Mouse (Mus musculus): ENCODE measurements at regions not wholly inside any gene's neighbourhood (a gene's known extent, or its start where the extent isn't known, plus 50 kb on each side); places are given as distances from the start of the nearest gene placed in this dataset.
A peak's percentile ranks its signal among the peaks of the same experiment; 100 is the strongest.

- no peak for DNase-seq (ENCODE audit: low read depth, low spot score)
Measured at GRCm38 (mm10) chr11:38886466-38886865, 1650.7 kb upstream of the Tenm2 start.

- no peak for DNase-seq (ENCODE audit: low read depth, low spot score)
Measured at GRCm38 (mm10) chr11:38861622-38862345, 1626.0 kb upstream of the Tenm2 start.

DNA sequence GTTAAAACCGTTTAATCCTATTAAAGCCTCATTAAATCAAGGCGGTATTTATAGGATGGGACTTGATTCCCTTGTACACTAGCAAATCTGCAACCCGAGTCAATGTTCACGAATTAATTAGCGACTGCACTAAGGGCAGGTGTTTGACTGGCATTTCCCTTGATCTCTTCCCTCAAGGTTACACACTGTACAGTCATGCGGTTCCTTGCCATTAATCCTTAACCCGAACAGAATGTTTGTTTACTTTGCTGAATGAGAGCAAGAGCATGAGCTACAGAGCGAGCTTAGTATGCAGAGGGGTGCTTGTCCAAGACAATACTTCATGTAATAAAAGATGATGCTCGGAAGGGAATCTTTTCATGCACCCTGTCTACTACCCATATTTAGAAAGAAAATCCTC is 1620.9 kb upstream of the Tenm2 start:
- DNase-seq (ENCODE audit: low read depth, low spot score): no peak

GRCm38 (mm10) chr11:38829148-38829547 is 1593.4 kb upstream of the Tenm2 start:
- no peak for DNase-seq (ENCODE audit: low read depth, low spot score)

- no peak for DNase-seq (ENCODE audit: low read depth, low spot score)
Measured at GRCm38 (mm10) chr11:38828375-38828774, 1592.6 kb upstream of the Tenm2 start.

- DNase-seq (ENCODE audit: low read depth, low spot score): no peak
Measured at GRCm38 (mm10) chr11:38825172-38825753, 1589.5 kb upstream of the Tenm2 start.

GRCm38 (mm10) chr11:38818141-38818540 is 1582.4 kb upstream of the Tenm2 start:
- DNase-seq (ENCODE audit: low read depth, low spot score): no peak

- no peak for DNase-seq (ENCODE audit: low read depth, low spot score)
Measured at GRCm38 (mm10) chr11:38783548-38783947, 1547.8 kb upstream of the Tenm2 start.

DNA sequence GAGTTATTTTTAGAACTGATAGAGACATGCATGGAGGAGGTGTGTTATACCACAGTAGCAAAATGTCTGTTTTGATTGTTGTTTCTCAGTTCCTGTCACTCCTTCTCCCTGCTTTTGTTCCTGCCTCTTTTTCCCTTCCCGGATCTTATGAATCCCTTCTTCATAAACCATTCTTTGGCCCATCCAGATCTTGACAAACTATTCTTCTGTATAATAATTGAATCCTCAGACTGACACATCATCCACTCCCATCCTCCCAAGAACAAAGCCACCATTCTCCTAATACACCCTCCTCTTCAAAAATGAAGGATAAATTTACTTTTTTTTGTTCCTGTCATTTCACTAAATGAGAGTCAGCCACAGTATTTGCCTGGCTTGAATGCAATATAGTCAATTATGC is 1543.8 kb upstream of the Tenm2 start:
- DNase-seq (ENCODE audit: low read depth, low spot score): no peak

- no peak for DNase-seq (ENCODE audit: low read depth, low spot score)
Measured at GRCm38 (mm10) chr11:38762241-38762640, 1526.5 kb upstream of the Tenm2 start.

- peak; percentile 43 for DNase-seq (ENCODE audit: low read depth, low spot score)
Measured at GRCm38 (mm10) chr11:38747549-38747948, 1511.8 kb upstream of the Tenm2 start.

DNA sequence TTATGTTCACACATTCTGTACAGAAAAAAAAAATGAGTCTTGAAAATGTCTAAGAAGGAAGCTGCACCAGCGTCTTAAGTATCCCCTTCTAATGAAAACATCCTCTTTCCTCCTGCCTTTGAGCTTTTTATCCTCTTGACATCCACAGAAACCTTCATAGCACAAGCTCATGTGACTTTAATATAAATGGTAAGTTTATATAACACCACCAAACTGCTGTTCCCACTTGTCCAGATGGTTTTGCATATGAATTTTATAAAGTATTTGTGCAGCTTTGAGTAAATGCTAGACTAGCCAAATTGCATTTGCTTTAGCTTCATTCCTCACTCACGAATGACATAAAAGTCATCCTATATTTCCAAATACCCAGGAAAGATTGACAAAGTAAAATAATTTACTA is 1493.3 kb upstream of the Tenm2 start:
- no peak for DNase-seq (ENCODE audit: low read depth, low spot score)

GRCm38 (mm10) chr11:38715697-38716096 is 1479.9 kb upstream of the Tenm2 start:
- no peak for DNase-seq (ENCODE audit: low read depth, low spot score)

GRCm38 (mm10) chr11:38681264-38681663 is 1445.5 kb upstream of the Tenm2 start:
- no peak for DNase-seq (ENCODE audit: low read depth, low spot score)

- DNase-seq (ENCODE audit: low read depth, low spot score): no peak
Measured at GRCm38 (mm10) chr11:38673367-38674056, 1437.7 kb upstream of the Tenm2 start.
